Mouse (Mus musculus) brain, embryonic 14.5 days (tissue): ENCODE measurements around the gene Dynll1.

Experiments
- CTCF ChIP-seq: fragments of 200-500 bp; IDR thresholded peaks from 2 replicates; pipeline ENCODE4 v1.5.1; 2012; ENCODE audit warnings: inconsistent platforms, mild to moderate bottlenecking, moderate library complexity, borderline replicate concordance; ENCODE audit not compliant: insufficient read depth, insufficient read length; ENCODE audit errors: extremely low read depth
- POLR2A ChIP-seq: fragments of 200-500 bp; IDR thresholded peaks from 2 replicates; pipeline ENCODE4 v1.6.1; 2012; ENCODE audit warnings: mild to moderate bottlenecking, inconsistent platforms, borderline replicate concordance; ENCODE audit not compliant: poor library complexity, insufficient read depth, insufficient read length, severe bottlenecking; ENCODE audit errors: extremely low read depth

DNA sequence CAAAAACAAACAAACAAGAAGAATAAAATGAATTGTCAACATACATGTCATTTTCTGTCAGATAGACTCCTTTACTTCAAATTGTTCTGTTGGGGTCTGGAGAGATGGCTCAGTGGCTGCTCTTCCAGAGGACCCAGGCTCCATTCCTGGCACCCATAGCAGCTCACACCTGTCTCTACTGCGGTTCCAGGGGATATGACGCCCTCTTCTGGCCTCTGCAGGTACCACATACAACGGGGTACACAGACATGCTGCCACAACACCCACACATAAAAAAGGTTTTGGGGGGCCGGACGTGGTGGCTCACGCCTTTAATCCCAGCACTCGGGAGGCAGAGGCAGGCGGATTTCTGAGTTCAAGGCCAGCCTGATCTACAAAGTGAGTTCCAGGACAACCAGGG, 6.6 kb downstream of the Dynll1 start:
- peak; percentile 9; the same call in 1 of the 2 replicates for TF ChIP-seq CTCF
- no peak for TF ChIP-seq POLR2A
